Mouse (Mus musculus) stomach, postnatal 0 days (tissue): ENCODE results near the gene Asb17. TPM values are rescaled to one million over a fixed set of nuclear protein-coding genes. Genes with fewer than 3 reads are reported as not detected.

Source experiments
- ATAC-seq: fragments of 200-750 bp; cut with Nextera tagmentation; 2 replicates; pipeline ENCODE4 v1.8.0; 2017; ENCODE audit not compliant: low FRiP score, low TSS enrichment
- DNase-seq: peaks from one replicate; pipeline ENCODE4 v3.0.0-alpha.2; 2016; ENCODE audit warnings: low spot score
- H3K27ac ChIP-seq: fragments of 300-500 bp; sonication (generic); replicated peaks from 2 replicates; pipeline ENCODE4 v1.5.1; 2014; ENCODE audit warnings: mild to moderate bottlenecking, control low read depth
- H3K27me3 ChIP-seq: fragments of 300-500 bp; sonication (generic); 2 replicates; pipeline ENCODE4 v1.6.1; 2014; ENCODE audit warnings: low read length; ENCODE audit not compliant: control insufficient read depth, insufficient read depth
- H3K36me3 ChIP-seq: fragments of 300-500 bp; sonication (generic); 2 replicates; pipeline ENCODE4 v1.6.1; 2014; ENCODE audit warnings: low read length, mixed read lengths; ENCODE audit not compliant: control insufficient read depth, insufficient read depth
- H3K4me1 ChIP-seq: fragments of 300-500 bp; sonication (generic); replicated peaks from 2 replicates; pipeline ENCODE4 v1.6.1; 2014; ENCODE audit warnings: antibody characterized with exemption; ENCODE audit not compliant: control insufficient read depth, insufficient read depth
- H3K4me2 ChIP-seq: fragments of 300-500 bp; sonication (generic); replicated peaks from 2 replicates; pipeline ENCODE4 v1.6.1; 2014; ENCODE audit warnings: low read depth, mild to moderate bottlenecking, control low read depth, moderate library complexity
- H3K4me3 ChIP-seq: fragments of 300-500 bp; sonication (generic); 2 replicates; pipeline ENCODE4 v1.5.1; 2014; ENCODE audit warnings: low read depth, low read length, control low read depth
- H3K9ac ChIP-seq: fragments of 300-500 bp; sonication (generic); 2 replicates; pipeline ENCODE4 v1.6.1; 2014; ENCODE audit warnings: mild to moderate bottlenecking, low read length, control low read depth, mixed read lengths
- H3K9me3 ChIP-seq: fragments of 300-500 bp; sonication (generic); 2 replicates; pipeline ENCODE4 v1.6.1; 2016; ENCODE audit warnings: low read length; ENCODE audit not compliant: control insufficient read depth
- CTCF ChIP-seq: IDR thresholded peaks from 2 replicates; pipeline ENCODE4 v1.5.1; 2016; ENCODE audit warnings: antibody characterized with exemption, low read depth, mild to moderate bottlenecking, moderate library complexity
- EP300 ChIP-seq: optimal IDR thresholded peaks from 2 replicates; pipeline ENCODE3; 2016; ENCODE audit warnings: antibody characterized with exemption
- WGBS: fragments of 180-500 bp; shearing (Covaris S2); extraction: QIAGEN DNeasy Blood & Tissue Kit; methylation state at CpG from one replicate; pipeline ENCODE4 v1.1.7; 2014; 5-methylcytosine and 5-hydroxymethylcytosine counted together
- polyA plus RNA-seq: library from polyadenylated mRNA; unstranded; fragments of >200 nt; fragmentation: Nextera tagmentation; extraction: Ambion mirVana; gene quantifications from 2 replicates; pipeline ENCODE4 v1.2.1, GENCODE M21; 2015

Asb17 gene
- 0.08 and 0.12 TPM in 2 replicates for polyA plus RNA-seq

DNA sequence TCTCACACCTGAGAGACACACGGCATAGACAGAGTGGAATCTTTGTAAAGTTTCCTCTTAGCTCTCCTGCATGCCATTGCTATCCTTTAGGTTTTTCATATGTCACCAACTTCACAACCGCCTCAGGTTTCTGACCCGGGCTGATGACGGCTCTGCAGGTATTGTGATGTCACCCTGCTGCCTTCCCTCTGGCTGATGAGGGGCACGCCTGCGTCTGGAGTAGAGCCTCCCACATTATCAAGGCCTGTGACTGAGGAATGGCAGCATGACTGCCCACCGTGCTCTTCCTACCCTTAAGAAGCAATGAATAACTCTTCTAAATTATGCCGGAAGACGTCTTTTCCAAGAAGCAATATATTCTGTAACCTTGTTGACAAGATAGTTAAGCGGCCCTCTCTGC lies at the start of gene Asb17:
Gene Asb17, plus strand, starts transcription at position 180 of the 400 bp plus-strand sequence.
- no peak for TF ChIP-seq EP300
- no peak for TF ChIP-seq CTCF
- no peaks in the 10 kb centered on the region for H3K36me3 ChIP-seq
- H3K27me3 ChIP-seq, result no peaks in the 10 kb centered on the region
- H3K9ac ChIP-seq, result no peak within 1 kb of the TSS
- WGBS, result 81% methylated on average over 10 of the region's 10 CpGs
- ATAC-seq (no peak), DNase-seq (no peak)
- H3K4me1 ChIP-seq, result no peaks in the 10 kb centered on the region
- H3K9me3 ChIP-seq, result no peaks in the 10 kb centered on the region
- H3K4me2 ChIP-seq, result no peak within 1 kb of the TSS
- no peak within 1 kb of the TSS for H3K27ac ChIP-seq
- no peak within 1 kb of the TSS for H3K4me3 ChIP-seq

DNA sequence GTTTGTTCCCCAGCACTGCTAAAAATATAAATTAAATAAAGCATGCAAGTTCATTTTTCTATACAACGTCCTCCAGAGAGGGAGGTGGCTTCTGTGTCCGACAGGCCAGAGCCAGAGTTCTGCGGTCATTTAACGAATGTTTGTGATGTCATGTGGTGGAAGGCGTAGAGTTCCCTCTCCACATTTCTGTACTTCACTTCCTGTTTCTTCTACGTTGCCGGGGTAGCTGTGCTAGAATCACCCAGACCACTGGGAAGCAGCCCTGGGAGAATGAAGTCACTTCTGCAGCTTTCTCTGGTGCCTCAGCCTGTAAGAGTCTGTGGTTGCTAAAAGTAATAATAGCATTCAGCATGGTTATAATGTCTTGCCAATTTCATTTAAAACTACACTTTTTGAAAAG lies 46.4 kb upstream of the Asb17 start:
- Histone ChIP-seq H3K4me1 (no peaks in the 10 kb centered on the region), H3K9ac (no peak overlapping the region), H3K27ac (no peak overlapping the region), H3K36me3 (no peaks in the 10 kb centered on the region), H3K4me3 (no peak overlapping the region), H3K9me3 (no peaks in the 10 kb centered on the region), H3K27me3 (no peaks in the 10 kb centered on the region), H3K4me2 (no peak overlapping the region)
- ATAC-seq (no peak), DNase-seq (no peak)
- 45% methylated on average over 7 of the region's 7 CpGs for WGBS
- TF ChIP-seq EP300, result no peak
- TF ChIP-seq CTCF, result no peak

GRCm38 (mm10) chr3:153799603-153800002 lies 44.4 kb upstream of the Asb17 start:
- Histone ChIP-seq H3K4me2 (no peak overlapping the region), H3K9me3 (no peaks in the 10 kb centered on the region), H3K9ac (no peak overlapping the region), H3K4me3 (no peak overlapping the region), H3K27me3 (no peaks in the 10 kb centered on the region), H3K27ac (no peak overlapping the region), H3K36me3 (no peaks in the 10 kb centered on the region), H3K4me1 (no peaks in the 10 kb centered on the region)
- WGBS, result 90% methylated on average over 11 of the region's 11 CpGs
- DNase-seq (no peak), ATAC-seq (no peak)
- no peak for TF ChIP-seq CTCF
- TF ChIP-seq EP300, result no peak

- TF ChIP-seq EP300 (no peak), CTCF (no peak)
- 71% methylated on average over 5 of the region's 5 CpGs for WGBS
- H3K4me2 ChIP-seq, result no peak overlapping the region
- H3K4me1 ChIP-seq, result no peaks in the 10 kb centered on the region
- no peak for DNase-seq
- H3K9ac ChIP-seq, result no peak overlapping the region
- H3K9me3 ChIP-seq, result no peaks in the 10 kb centered on the region
- no peak overlapping the region for H3K27ac ChIP-seq
- no peaks in the 10 kb centered on the region for H3K36me3 ChIP-seq
- no peak for ATAC-seq
- H3K4me3 ChIP-seq, result no peak overlapping the region
- H3K27me3 ChIP-seq, result no peaks in the 10 kb centered on the region
Observed at GRCm38 (mm10) chr3:153800690-153801089, 43.3 kb upstream of the Asb17 start.

DNA sequence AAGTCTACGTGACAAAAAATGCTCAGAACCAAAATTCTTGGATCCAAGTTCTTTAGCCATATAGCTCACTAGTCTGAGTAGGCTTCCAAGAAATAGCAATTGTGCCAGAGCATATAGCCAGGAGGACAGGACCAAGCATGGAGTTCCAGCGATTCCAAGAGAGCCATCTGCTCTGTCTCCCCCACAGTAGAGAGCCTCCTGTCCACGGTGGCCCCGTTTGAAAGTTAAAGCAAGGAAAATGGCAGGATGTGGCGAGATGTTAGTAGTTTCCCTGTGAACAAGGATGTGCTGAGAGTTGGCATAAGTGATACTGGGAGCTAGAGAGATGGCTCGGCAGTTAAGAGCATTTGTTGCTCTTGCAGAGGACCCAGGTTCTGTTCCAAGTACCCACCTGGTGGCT lies 42.5 kb upstream of the Asb17 start:
- Histone ChIP-seq H3K9ac (no peak overlapping the region), H3K27me3 (no peaks in the 10 kb centered on the region), H3K27ac (no peak overlapping the region), H3K4me3 (no peak overlapping the region), H3K36me3 (no peaks in the 10 kb centered on the region), H3K4me2 (no peak overlapping the region), H3K9me3 (no peaks in the 10 kb centered on the region), H3K4me1 (0 out of 2 replicates have a peak, but pooled peaks cover 2% of the 10 kb centered on the region)
- DNase-seq (no peak), ATAC-seq (no peak)
- TF ChIP-seq EP300 (no peak), CTCF (no peak)
- 78% methylated on average over 6 of the region's 6 CpGs for WGBS

DNA sequence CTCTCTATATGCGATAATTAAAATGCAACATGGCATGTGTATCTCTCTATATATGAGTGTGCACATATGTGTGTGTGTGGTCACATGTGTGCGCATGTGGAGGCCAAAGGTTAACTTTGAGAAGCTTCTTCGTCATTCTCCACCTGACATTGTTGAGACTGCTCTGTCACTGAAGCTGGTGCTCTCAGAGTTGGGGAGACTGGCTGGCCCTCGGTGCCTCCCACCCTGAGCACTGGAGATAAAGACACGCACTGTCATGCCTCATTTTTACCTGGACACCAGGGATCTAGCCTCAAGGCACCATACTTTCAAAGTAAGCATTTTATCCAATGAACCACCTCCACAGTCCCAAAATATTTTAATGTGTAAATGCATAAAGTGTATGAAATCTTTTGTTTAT lies 41.4 kb upstream of the Asb17 start:
- 0 out of 2 replicates have a peak, but pooled peaks cover 2% of the 10 kb centered on the region for H3K4me1 ChIP-seq
- ATAC-seq (no peak), DNase-seq (no peak)
- no peaks in the 10 kb centered on the region for H3K27me3 ChIP-seq
- no peaks in the 10 kb centered on the region for H3K36me3 ChIP-seq
- 83% methylated on average over 5 of the region's 5 CpGs for WGBS
- TF ChIP-seq CTCF, result no peak
- H3K9me3 ChIP-seq, result no peaks in the 10 kb centered on the region
- H3K4me2 ChIP-seq, result no peak overlapping the region
- H3K27ac ChIP-seq, result no peak overlapping the region
- H3K9ac ChIP-seq, result no peak overlapping the region
- no peak overlapping the region for H3K4me3 ChIP-seq
